Comparison of ENCODE assay signal across 8 mouse cellular contexts in the genomic region with DNA sequence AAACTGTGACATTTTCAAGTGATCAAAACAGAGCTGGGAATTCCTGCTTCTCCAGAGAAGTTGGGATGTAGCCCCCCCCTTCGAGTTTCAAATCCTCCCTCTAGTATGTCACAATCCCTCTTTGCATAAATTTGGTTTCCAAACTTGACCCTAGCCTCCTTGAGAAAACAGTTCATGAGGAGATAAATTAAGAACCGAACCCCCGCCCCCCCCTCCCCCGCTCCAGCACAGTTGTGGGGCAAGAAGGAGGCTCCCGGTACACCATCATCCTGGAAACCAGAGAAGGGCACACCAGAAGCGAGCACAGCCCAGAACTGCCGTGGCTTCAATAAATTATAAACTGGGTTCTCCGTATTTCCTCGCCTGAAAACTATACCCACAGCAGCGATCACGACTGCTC.
DNase-seq lines count a peak whose midpoint lies in the region; ATAC-seq and TF ChIP-seq lines count a peak whose summit lies in the region.

No protein-coding gene starts in this region.

- WGBS in lung, embryonic 14.5 days = 6% methylated on average over 11 of the region's 11 CpGs
- 13% methylated on average over 11 of the region's 11 CpGs for WGBS in lung, adult 2 months
- 6% methylated on average over 11 of the region's 11 CpGs for WGBS in embryonic facial prominence, embryonic 14.5 days
- WGBS in limb, embryonic 12.5 days = 2% methylated on average over 11 of the region's 11 CpGs
- 1% methylated on average over 11 of the region's 11 CpGs for WGBS in neural tube, embryonic 15.5 days

- TF ChIP-seq CTCF in lung, embryonic 14.5 days (IDR thresholded peaks at IDR 0.05; ENCODE audit: low read depth) = no peak
- TF ChIP-seq CTCF in lung, adult 2 months (IDR thresholded peaks at IDR 0.05; ENCODE audit: insufficient read depth, low read length) = no peak

- H3K27ac ChIP-seq in lung, embryonic 14.5 days (ENCODE audit: low read depth) = peak overlapping the region; percentile 89
- H3K27ac ChIP-seq in embryonic facial prominence, embryonic 14.5 days (replicated peaks; ENCODE audit: low read depth, low read length) = peak overlapping the region; percentile 89
- H3K27ac ChIP-seq in limb, embryonic 12.5 days = peak overlapping the region; percentile 13; the same call in 1 of the 2 replicates
- H3K27ac ChIP-seq in neural tube, embryonic 15.5 days (replicated peaks) = peak overlapping the region; percentile 85

- H3K36me3 ChIP-seq in lung, embryonic 14.5 days (ENCODE audit: insufficient read depth) = no peaks in the 10 kb centered on the region
- H3K36me3 ChIP-seq in embryonic facial prominence, embryonic 14.5 days (ENCODE audit: control insufficient read depth, insufficient read depth, low read length) = no peaks in the 10 kb centered on the region
- H3K36me3 ChIP-seq in limb, embryonic 12.5 days = no peaks in the 10 kb centered on the region
- H3K36me3 ChIP-seq in neural tube, embryonic 15.5 days = no peaks in the 10 kb centered on the region

- H3K4me2 ChIP-seq in lung, embryonic 14.5 days = peak overlapping the region; percentile 81
- peak overlapping the region; percentile 73 for H3K4me2 ChIP-seq in embryonic facial prominence, embryonic 14.5 days (ENCODE audit: low read depth, low read length)
- peak overlapping the region; percentile 65 for H3K4me2 ChIP-seq in limb, embryonic 12.5 days
- peak overlapping the region; percentile 66 for H3K4me2 ChIP-seq in neural tube, embryonic 15.5 days

- peak overlapping the region; percentile 46 for H3K9ac ChIP-seq in lung, embryonic 14.5 days
- no peak overlapping the region for H3K9ac ChIP-seq in embryonic facial prominence, embryonic 14.5 days (ENCODE audit: low read depth, low read length)
- no peak overlapping the region for H3K9ac ChIP-seq in limb, embryonic 12.5 days (replicated peaks)
- H3K9ac ChIP-seq in neural tube, embryonic 15.5 days (replicated peaks) = no peak overlapping the region; the same call in 1 of the 2 replicates

- ATAC-seq in lung, embryonic 14.5 days (ENCODE audit: insufficient read depth) = no peak
- no peak for ATAC-seq in embryonic facial prominence, embryonic 14.5 days (ENCODE audit: low read depth)
- no peak for ATAC-seq in limb, embryonic 12.5 days (ENCODE audit: insufficient number of reproducible peaks, insufficient read depth, low FRiP score, low TSS enrichment, low read depth)
- no peak for ATAC-seq in neural tube, embryonic 15.5 days (ENCODE audit: low FRiP score)
- ATAC-seq in activated CD4-positive, CD25-positive, alpha-beta regulatory T cell, adult 4 months = no peak

- no peaks in the 10 kb centered on the region for H3K9me3 ChIP-seq in lung, embryonic 14.5 days (ENCODE audit: low read depth, low read length)
- H3K9me3 ChIP-seq in embryonic facial prominence, embryonic 14.5 days (ENCODE audit: control insufficient read depth, low read length) = no peaks in the 10 kb centered on the region
- H3K9me3 ChIP-seq in limb, embryonic 12.5 days = no peaks in the 10 kb centered on the region
- H3K9me3 ChIP-seq in neural tube, embryonic 15.5 days (replicated peaks) = no peaks in the 10 kb centered on the region

- peak; percentile 29 for DNase-seq in lung, embryonic 14.5 days
- no peak for DNase-seq in lung, adult 2 months
- no peak for DNase-seq in embryonic facial prominence, embryonic 14.5 days (ENCODE audit: low spot score)
- no peak for DNase-seq in cerebellum, postnatal 10 days
- no peak for DNase-seq in spleen, postnatal 36 days (ENCODE audit: low spot score in 2 of 2)

- H3K27me3 ChIP-seq in lung, embryonic 14.5 days (ENCODE audit: insufficient read depth, low read length) = no peaks in the 10 kb centered on the region
- no peaks in the 10 kb centered on the region for H3K27me3 ChIP-seq in embryonic facial prominence, embryonic 14.5 days (replicated peaks; ENCODE audit: control insufficient read depth, insufficient read depth, low read length)
- H3K27me3 ChIP-seq in limb, embryonic 12.5 days = no peaks in the 10 kb centered on the region; the same call in 1 of the 2 replicates
- H3K27me3 ChIP-seq in neural tube, embryonic 15.5 days (replicated peaks) = no peaks in the 10 kb centered on the region

- H3K4me1 ChIP-seq in lung, embryonic 14.5 days (ENCODE audit: insufficient read depth) = peaks cover 30% of the 10 kb centered on the region
- H3K4me1 ChIP-seq in lung, adult 2 months (ENCODE audit: control insufficient read depth, insufficient read depth, low read length) = peaks cover 16% of the 10 kb centered on the region
- H3K4me1 ChIP-seq in embryonic facial prominence, embryonic 14.5 days (ENCODE audit: control insufficient read depth, insufficient read depth, low read length) = peaks cover 15% of the 10 kb centered on the region
- H3K4me1 ChIP-seq in limb, embryonic 12.5 days (replicated peaks) = peaks cover 52% of the 10 kb centered on the region
- H3K4me1 ChIP-seq in neural tube, embryonic 15.5 days = peaks cover 60% of the 10 kb centered on the region

- peak overlapping the region; percentile 37 for H3K4me3 ChIP-seq in lung, embryonic 14.5 days (ENCODE audit: low read depth, low read length)
- H3K4me3 ChIP-seq in lung, adult 2 months (replicated peaks; ENCODE audit: extremely low read depth, low read depth, low read length) = no peak overlapping the region
- H3K4me3 ChIP-seq in embryonic facial prominence, embryonic 14.5 days (ENCODE audit: low read depth, low read length) = peak overlapping the region; percentile 35
- peak overlapping the region; percentile 37 for H3K4me3 ChIP-seq in limb, embryonic 12.5 days (replicated peaks)
- peak overlapping the region; percentile 41 for H3K4me3 ChIP-seq in neural tube, embryonic 15.5 days (replicated peaks)

- no peak for TF ChIP-seq POLR2A in lung, adult 2 months (IDR thresholded peaks at IDR 0.05; ENCODE audit: borderline replicate concordance, extremely low read depth, low read depth, low read length)

Comparison
In these comparisons a context has a peak if more than half of its experiments do, and no peak if none do; other contexts are left out.
1. H3K27ac ChIP-seq: peak in every context shown above with its lines; median percentile 89 in lung, embryonic 14.5 days; 89 in embryonic facial prominence, embryonic 14.5 days; 85 in neural tube, embryonic 15.5 days; 13 in limb, embryonic 12.5 days.